Mouse (Mus musculus) activated CD4-positive, CD25-positive, alpha-beta regulatory T cell, adult 9 weeks (primary cell): Measurements from ENCODE around the gene 4930407I10Rik. TPM values are rescaled to one million over a fixed set of nuclear protein-coding genes. Genes with fewer than 3 reads are reported as not detected.

ENCODE experiments used
- polyA plus RNA-seq: library from polyadenylated mRNA; unstranded; fragments of 100-300 nt; shearing (Covaris generic); gene quantifications from one replicate; pipeline ENCODE4 v1.2.1, GENCODE M21; 2017

4930407I10Rik gene
- not detected for polyA plus RNA-seq

DNA sequence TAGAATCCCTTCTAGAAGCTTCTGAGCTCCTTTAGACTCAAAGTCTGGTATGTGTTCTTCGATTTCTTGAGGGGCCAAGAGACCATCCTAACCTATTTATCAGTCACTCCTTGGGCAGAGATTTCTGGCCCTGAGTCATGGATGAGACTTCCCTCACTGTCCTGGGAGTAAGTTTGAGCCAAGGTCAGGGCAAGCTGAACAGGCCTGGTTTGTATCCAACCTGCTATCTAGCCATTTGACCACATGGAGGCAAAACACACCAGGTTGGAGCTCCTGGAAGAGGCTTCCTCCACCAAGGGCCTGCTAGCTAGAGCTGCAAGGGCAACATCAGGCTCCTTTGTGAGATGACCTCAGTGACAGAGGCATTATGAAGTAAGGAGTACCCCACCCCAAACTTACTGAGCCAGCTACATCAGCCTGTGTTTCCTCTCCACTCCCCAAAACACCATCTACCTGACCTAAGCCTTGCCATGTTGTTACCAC lies at the start of gene 4930407I10Rik:
Gene 4930407I10Rik, plus strand, starts transcription at position 433 of the 483 bp plus-strand sequence.

DNA sequence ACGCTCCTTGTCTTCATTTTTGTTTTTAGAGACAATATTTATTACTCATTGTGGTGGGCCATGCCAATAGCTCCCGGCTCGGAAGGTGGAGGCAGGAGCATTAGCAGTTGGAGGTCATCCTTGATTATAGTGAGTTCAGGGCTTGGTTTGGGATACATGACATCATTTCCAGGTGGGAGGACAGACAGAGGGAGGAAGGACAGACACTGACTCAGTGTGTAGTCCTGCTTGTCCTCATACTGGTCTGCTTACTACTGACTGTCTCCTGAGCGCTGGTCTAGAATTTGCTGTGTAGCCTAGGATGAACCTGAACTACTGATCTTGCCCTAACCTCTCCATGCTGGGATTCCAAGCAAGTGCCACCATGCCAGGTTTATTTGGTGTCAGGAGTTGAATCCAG lies 25.2 kb upstream of the 4930407I10Rik start, which contains the start of gene Desi1:
Gene Desi1, minus strand, starts transcription at position 101 of the 400 bp plus-strand sequence.

DNA sequence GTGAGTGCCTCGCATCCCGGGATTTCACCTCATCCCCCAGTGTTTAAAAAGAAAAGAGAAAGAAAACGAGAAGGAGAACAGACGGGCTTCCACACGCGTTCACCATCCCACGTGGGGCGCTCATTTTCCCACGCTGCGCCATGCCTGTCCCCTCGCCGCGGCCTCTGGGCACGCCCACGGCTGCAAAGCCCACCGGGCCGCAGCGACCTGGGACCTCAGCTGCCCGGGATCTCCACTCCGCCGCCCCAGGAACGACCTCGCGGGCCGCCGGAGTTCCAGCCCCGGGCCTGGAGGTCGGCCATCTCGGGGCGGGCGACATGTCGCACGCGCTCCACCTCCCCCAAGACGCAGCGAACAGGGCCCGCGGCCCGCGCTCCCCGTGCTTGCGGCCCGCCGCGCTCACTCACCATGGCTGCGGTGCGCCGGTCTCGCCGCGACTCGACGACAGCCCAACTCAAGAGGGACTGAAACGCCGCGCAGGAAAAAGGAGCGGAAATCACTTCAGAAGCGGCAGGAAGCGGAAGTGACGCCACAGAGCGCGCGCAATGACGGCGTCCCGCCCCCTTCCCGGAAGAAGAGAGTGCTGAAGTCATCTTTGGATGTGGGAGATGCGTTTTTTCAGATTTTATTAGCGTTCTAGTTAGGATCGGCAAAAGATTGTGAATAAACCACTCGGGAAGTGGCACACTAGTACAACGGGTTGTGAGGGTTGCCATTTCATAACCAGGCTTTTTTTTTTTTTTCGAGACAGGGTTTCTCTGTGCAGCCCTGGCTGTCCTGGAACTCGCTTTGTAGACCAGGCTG lies 11.7 kb upstream of the 4930407I10Rik start, which contains the start of gene Snu13:
Gene Snu13, minus strand, starts transcription at position 519 of the 804 bp plus-strand sequence.

GRCm38 (mm10) chr15:82069898-82070297 lies 10.9 kb downstream of the 4930407I10Rik start, which contains the start of gene Mei1:
TSS of gene Mei1 (plus strand) at chr15:82069996.

Other genes starting within 250 kb of the 4930407I10Rik start
- gene Tob2, start 200.4 kb upstream of the 4930407I10Rik start, polyA plus RNA-seq: 79.1 TPM
- 110 TPM for gene Phf5a, start 187.2 kb upstream of the 4930407I10Rik start, polyA plus RNA-seq
- 135 TPM for gene Aco2, start 186.8 kb upstream of the 4930407I10Rik start, polyA plus RNA-seq
- 36.9 TPM for gene Polr3h, start 132.9 kb upstream of the 4930407I10Rik start, polyA plus RNA-seq
- not detected for gene Csdc2, start 122.4 kb upstream of the 4930407I10Rik start, polyA plus RNA-seq
- gene Pmm1, start 98.2 kb upstream of the 4930407I10Rik start, polyA plus RNA-seq: 10.6 TPM
- gene 1700029P11Rik, start 78.6 kb upstream of the 4930407I10Rik start, polyA plus RNA-seq: not detected
- gene Xrcc6, start 71.3 kb upstream of the 4930407I10Rik start, polyA plus RNA-seq: 73.3 TPM
- 34.1 TPM for gene Desi1, start 25.3 kb upstream of the 4930407I10Rik start, polyA plus RNA-seq
- gene Snu13, start 11.6 kb upstream of the 4930407I10Rik start, polyA plus RNA-seq: 188 TPM
- 0.09 TPM for gene Mei1, start 10.8 kb downstream of the 4930407I10Rik start, polyA plus RNA-seq
- gene Ccdc134, start 68.8 kb downstream of the 4930407I10Rik start, polyA plus RNA-seq: 32.2 TPM
- 169 TPM for gene Srebf2, start 88.0 kb downstream of the 4930407I10Rik start, polyA plus RNA-seq
- gene Shisa8, start 153.7 kb downstream of the 4930407I10Rik start, polyA plus RNA-seq: not detected
- gene Tnfrsf13c, start 165.2 kb downstream of the 4930407I10Rik start, polyA plus RNA-seq: 2.2 TPM
- 5.3 TPM for gene Cenpm, start 185.6 kb downstream of the 4930407I10Rik start, polyA plus RNA-seq
- gene 1500009C09Rik, start 193.2 kb downstream of the 4930407I10Rik start, polyA plus RNA-seq: not detected
- not detected for gene Sept3, start 215.7 kb downstream of the 4930407I10Rik start, polyA plus RNA-seq
- not detected for gene Wbp2nl, start 239.8 kb downstream of the 4930407I10Rik start, polyA plus RNA-seq